ENCODE assay signal across 7 mouse cellular contexts in genomic region chr3:37704701-37705279, GRCm38 (mm10). TPM values are rescaled to one million over a fixed set of nuclear protein-coding genes. Genes with fewer than 3 reads are reported as not detected.
DNase-seq lines count a peak whose midpoint lies in the region; ATAC-seq and TF ChIP-seq lines count a peak whose summit lies in the region.

No protein-coding gene starts in this region.

- ATAC-seq in heart, embryonic 13.5 days (ENCODE audit: extremely low read depth, insufficient number of reproducible peaks, low FRiP score, low TSS enrichment), result no peak
- peak; percentile 62 for ATAC-seq in liver, embryonic 13.5 days (ENCODE audit: low read depth)

- peak overlapping the region; percentile 24; the same call in 1 of the 2 replicates for H3K4me2 ChIP-seq in heart, embryonic 13.5 days
- H3K4me2 ChIP-seq in liver, embryonic 13.5 days, result peak overlapping the region; percentile 43

- 0 out of 2 replicates have a peak, but pooled peaks cover 6% of the 10 kb centered on the region for H3K9me3 ChIP-seq in heart, embryonic 13.5 days
- H3K9me3 ChIP-seq in liver, embryonic 13.5 days (replicated peaks), result peaks cover 2% of the 10 kb centered on the region; the same call in 1 of the 2 replicates

- 26% methylated on average over 14 of the region's 14 CpGs for whole genome bisulfite sequencing in heart, embryonic 13.5 days
- 24% methylated on average over 14 of the region's 14 CpGs for WGBS in liver, embryonic 13.5 days (ENCODE audit: insufficient replicate concordance)
- 61% methylated on average over 14 of the region's 14 CpGs for WGBS in thymus, adult 2 months

- no peak overlapping the region for H3K4me3 ChIP-seq in heart, embryonic 13.5 days
- H3K4me3 ChIP-seq in liver, embryonic 13.5 days (replicated peaks), result no peak overlapping the region
- H3K4me3 ChIP-seq in thymus, adult 2 months (ENCODE audit: control insufficient read depth, insufficient read depth, low read length), result no peak overlapping the region

- no peaks in the 10 kb centered on the region; the same call in 1 of the 2 replicates for H3K27me3 ChIP-seq in heart, embryonic 13.5 days (replicated peaks)
- H3K27me3 ChIP-seq in liver, embryonic 13.5 days, result no peaks in the 10 kb centered on the region
- no peaks in the 10 kb centered on the region for H3K27me3 ChIP-seq in thymus, adult 2 months (ENCODE audit: control insufficient read depth, insufficient read depth, low read length)

- TF ChIP-seq CTCF in thymus, adult 2 months (IDR thresholded peaks at IDR 0.05; ENCODE audit: borderline replicate concordance, control insufficient read depth, extremely low read depth, insufficient read depth, low read length, poor library complexity), result no peak

- peak overlapping the region; percentile 2; the same call in 1 of the 2 replicates for H3K27ac ChIP-seq in heart, embryonic 13.5 days (replicated peaks)
- no peak overlapping the region for H3K27ac ChIP-seq in liver, embryonic 13.5 days
- no peak overlapping the region for H3K27ac ChIP-seq in thymus, adult 2 months (ENCODE audit: control insufficient read depth, insufficient read depth, low read length)

- no peaks in the 10 kb centered on the region for H3K36me3 ChIP-seq in heart, embryonic 13.5 days
- no peaks in the 10 kb centered on the region for H3K36me3 ChIP-seq in liver, embryonic 13.5 days
- no peaks in the 10 kb centered on the region for H3K36me3 ChIP-seq in thymus, adult 2 months (ENCODE audit: control insufficient read depth, insufficient read depth, low read length)

- no peak for TF ChIP-seq POLR2A in thymus, adult 2 months (IDR thresholded peaks at IDR 0.05; ENCODE audit: control insufficient read depth, extremely low read depth, insufficient read depth, low read length, poor library complexity)

- peaks cover 20% of the 10 kb centered on the region for H3K4me1 ChIP-seq in heart, embryonic 13.5 days
- H3K4me1 ChIP-seq in liver, embryonic 13.5 days (replicated peaks), result peaks cover 11% of the 10 kb centered on the region
- H3K4me1 ChIP-seq in thymus, adult 2 months (replicated peaks; ENCODE audit: control insufficient read depth, insufficient read depth, low read length), result no peaks in the 10 kb centered on the region

- no peak overlapping the region for H3K9ac ChIP-seq in heart, embryonic 13.5 days
- H3K9ac ChIP-seq in liver, embryonic 13.5 days, result no peak overlapping the region

- DNase-seq in right cerebral cortex, postnatal 14 days, result peak; percentile 11
- DNase-seq in right cerebral cortex, postnatal 4 days, result no peak
- peak; percentile 13 for DNase-seq in liver, embryonic 13.5 days
- no peak for DNase-seq in thymus, adult 2 months
- no peak for DNase-seq in thymus, postnatal 36 days
- no peak for DNase-seq in spleen, postnatal 14 days (ENCODE audit: low spot score in 2 of 2)

RNA-seq across cellular contexts. Expression of gene Gm5148, which starts 19.5 kb away (rescaled TPM):
- polyA plus RNA-seq in heart, embryonic 13.5 days (2015; fragmentation: Nextera tagmentation; extraction: Ambion mirVana), result 3.1 and 3.2 TPM in 2 replicates
- polyA plus RNA-seq in liver, embryonic 13.5 days (2015; fragmentation: Nextera tagmentation; extraction: Ambion mirVana), result 2.6 and 2.7 TPM in 2 replicates
- polyA plus RNA-seq in thymus, adult 2 months (2012; rRNA removed), result 1.5 and 1.8 TPM in 2 replicates

Comparison
In these comparisons a context has a peak if more than half of its experiments do, and no peak if none do; other contexts are left out.
1. DNase-seq: peak in right cerebral cortex, postnatal 14 days (single experiment) and liver, embryonic 13.5 days (single experiment); none in right cerebral cortex, postnatal 4 days (single experiment), thymus, adult 2 months (single experiment), thymus, postnatal 36 days (0 of 2) and spleen, postnatal 14 days (0 of 2).